Mouse (Mus musculus) ovary, adult 18-20 months (tissue): ENCODE results near the gene Unc5a.

Experiments
- DNase-seq: peaks from one replicate; pipeline ENCODE4 v3.0.0; 2022; ENCODE audit warnings: low spot score, mixed read lengths

The Unc5a gene

GRCm38 (mm10) chr13:54948531-54949493 lies at the start of gene Unc5a:
TSS of gene Unc5a (plus strand) at chr13:54949411.
- DNase-seq = no peak

GRCm38 (mm10) chr13:54912053-54912452 lies 37.2 kb upstream of the Unc5a start:
- DNase-seq = no peak

- no peak for DNase-seq
These were observed 36.2 kb upstream of the Unc5a start for GRCm38 (mm10) chr13:54912894-54913621.

GRCm38 (mm10) chr13:54916644-54917043 lies 32.6 kb upstream of the Unc5a start:
- DNase-seq = no peak

GRCm38 (mm10) chr13:54918910-54919309 lies 30.3 kb upstream of the Unc5a start:
- no peak for DNase-seq

GRCm38 (mm10) chr13:54919666-54920065 lies 29.5 kb upstream of the Unc5a start:
- no peak for DNase-seq

GRCm38 (mm10) chr13:54921700-54922099 lies 27.5 kb upstream of the Unc5a start:
- no peak for DNase-seq

- no peak for DNase-seq
These were observed 25.5 kb upstream of the Unc5a start for GRCm38 (mm10) chr13:54923705-54924104.

GRCm38 (mm10) chr13:54925466-54925865 lies 23.7 kb upstream of the Unc5a start:
- no peak for DNase-seq

- no peak for DNase-seq
These were observed 22.6 kb upstream of the Unc5a start for GRCm38 (mm10) chr13:54926654-54927053.

GRCm38 (mm10) chr13:54930123-54930522 lies 19.1 kb upstream of the Unc5a start:
- no peak for DNase-seq

GRCm38 (mm10) chr13:54934873-54935272 lies 14.3 kb upstream of the Unc5a start:
- no peak for DNase-seq

- no peak for DNase-seq
These were observed 13.0 kb upstream of the Unc5a start for GRCm38 (mm10) chr13:54936173-54936572.

GRCm38 (mm10) chr13:54937885-54938284 lies 11.3 kb upstream of the Unc5a start:
- DNase-seq = no peak

GRCm38 (mm10) chr13:54938493-54938892 lies 10.7 kb upstream of the Unc5a start:
- DNase-seq = no peak

- no peak for DNase-seq
These were observed 4.6 kb upstream of the Unc5a start for GRCm38 (mm10) chr13:54944411-54945157.

- no peak for DNase-seq
These were observed 3.9 kb upstream of the Unc5a start for GRCm38 (mm10) chr13:54945332-54945731.

GRCm38 (mm10) chr13:54946406-54946805 lies 2.8 kb upstream of the Unc5a start:
- DNase-seq = no peak

GRCm38 (mm10) chr13:54949592-54949991 lies 381 bp downstream of the Unc5a start:
- no peak for DNase-seq

- DNase-seq = no peak
These were observed 920 bp downstream of the Unc5a start for GRCm38 (mm10) chr13:54950131-54950530.

- no peak for DNase-seq
These were observed 2.0 kb downstream of the Unc5a start for GRCm38 (mm10) chr13:54951166-54951565.

GRCm38 (mm10) chr13:54954745-54955144 lies 5.5 kb downstream of the Unc5a start:
- no peak for DNase-seq
